Mouse (Mus musculus): ENCODE data around the gene Tmem245.

DNA sequence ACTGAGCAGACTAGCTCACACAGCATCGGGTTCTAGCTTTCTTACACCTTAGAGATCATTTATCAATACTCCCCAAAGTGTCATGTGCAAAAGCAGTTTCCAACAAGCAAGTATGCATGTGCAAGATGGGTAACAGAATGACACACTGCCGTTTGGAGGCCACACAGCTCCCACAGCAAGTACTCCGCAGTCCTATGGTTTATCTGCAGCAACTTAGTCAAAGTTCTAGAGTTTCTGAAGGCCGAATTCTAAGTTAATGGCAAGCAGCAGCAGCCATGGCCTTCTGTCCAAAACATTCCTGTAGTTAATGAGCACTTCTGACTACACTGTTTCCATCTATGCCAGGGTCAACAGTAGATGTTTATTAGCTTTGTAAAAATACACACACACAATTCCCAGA is 20.3 kb downstream of the Tmem245 start:
- TF ChIP-seq EP300 (IDR thresholded peaks at IDR 0.05; ENCODE audit: low read depth) (no peak), CTCF (IDR thresholded peaks at IDR 0.05; ENCODE audit: low read depth) (no peak)
